ENCODE assay signal across 26 mouse cellular contexts in genomic region chr2:87534826-87535225, GRCm38 (mm10). TPM values are rescaled to one million over a fixed set of nuclear protein-coding genes. Genes with fewer than 3 reads are reported as not detected.
"Had no signal": no experiment of that assay in that cellular context is flagged by ENCODE, and none has a peak within 500 bp of the region (broad histone marks: within the 10 kb centered on the region; RNA-seq: fewer than 3 reads in every experiment).

No protein-coding gene starts in this region.

- H3K4me1 ChIP-seq: lung, embryonic 15.5 days; megakaryocyte, embryonic 14.5 days; midbrain, embryonic 12.5 days; neural tube, embryonic 13.5 days; neural tube, embryonic 15.5 days; stomach, embryonic 15.5 days had no signal

- ATAC-seq: liver, postnatal 0 days; lung, postnatal 0 days; midbrain, embryonic 16.5 days had no signal

- H3K4me2 ChIP-seq: lung, embryonic 15.5 days; midbrain, embryonic 12.5 days; neural tube, embryonic 13.5 days; neural tube, embryonic 15.5 days; stomach, embryonic 15.5 days had no signal

- H3K9ac ChIP-seq: liver, postnatal 0 days; lung, embryonic 15.5 days; midbrain, embryonic 12.5 days; neural tube, embryonic 13.5 days; neural tube, embryonic 15.5 days; stomach, embryonic 15.5 days had no signal

- H3K27me3 ChIP-seq: lung, embryonic 15.5 days; megakaryocyte, embryonic 14.5 days; midbrain, embryonic 12.5 days; neural tube, embryonic 13.5 days; neural tube, embryonic 15.5 days; stomach, embryonic 15.5 days had no signal

- H3K27ac ChIP-seq: lung, embryonic 15.5 days; macrophage; midbrain, embryonic 12.5 days; neural tube, embryonic 13.5 days; neural tube, embryonic 15.5 days; stomach, embryonic 15.5 days; stomach, postnatal 0 days had no signal

- H3K36me3 ChIP-seq: lung, embryonic 15.5 days; midbrain, embryonic 12.5 days; neural tube, embryonic 13.5 days; neural tube, embryonic 15.5 days; stomach, embryonic 15.5 days had no signal

- H3K4me3 ChIP-seq: lung, embryonic 15.5 days; megakaryocyte, embryonic 14.5 days; midbrain, embryonic 12.5 days; myocyte; neural tube, embryonic 13.5 days; neural tube, embryonic 15.5 days; stomach, embryonic 15.5 days had no signal

- DNase-seq: liver, postnatal 0 days; lung, adult 2 months; lung, postnatal 14 days; lung, postnatal 36 days; midbrain, embryonic 14.5 days; retina, postnatal 1 day; right cerebral cortex, adult 18-20 months; right cerebral cortex, postnatal 14 days; thymus, adult 2 months; thymus, postnatal 25 days; thymus, postnatal 4 days had no signal

- H3K9me3 ChIP-seq: lung, embryonic 15.5 days; midbrain, embryonic 12.5 days; neural tube, embryonic 13.5 days; neural tube, embryonic 15.5 days; stomach, embryonic 15.5 days had no signal

RNA-seq across cellular contexts. Expression of gene Olfr153, which starts 3.2 kb away (rescaled TPM):
- polyA plus RNA-seq: liver, postnatal 0 days; lung, adult 2 months; lung, embryonic 15.5 days; lung, postnatal 0 days; macrophage; midbrain, embryonic 12.5 days; midbrain, embryonic 14.5 days; midbrain, embryonic 16.5 days; myocyte; neural tube, embryonic 11.5 days; neural tube, embryonic 13.5 days; neural tube, embryonic 15.5 days; spleen, adult 2 months; stomach, embryonic 15.5 days; stomach, postnatal 0 days; thymus, adult 2 months; urinary bladder, adult 2 months had no signal

RNA-seq across cellular contexts. Expression of gene Olfr1128, which starts 10.5 kb away (rescaled TPM):
- polyA plus RNA-seq: liver, postnatal 0 days; lung, adult 2 months; lung, embryonic 15.5 days; lung, postnatal 0 days; macrophage; midbrain, embryonic 12.5 days; midbrain, embryonic 14.5 days; midbrain, embryonic 16.5 days; myocyte; neural tube, embryonic 11.5 days; neural tube, embryonic 13.5 days; neural tube, embryonic 15.5 days; spleen, adult 2 months; stomach, embryonic 15.5 days; stomach, postnatal 0 days; testis, adult 2 months; thymus, adult 2 months; urinary bladder, adult 2 months had no signal

RNA-seq across cellular contexts. Expression of gene Pramel6, which starts 28.5 kb away (rescaled TPM):
- polyA plus RNA-seq: liver, postnatal 0 days; lung, adult 2 months; lung, embryonic 15.5 days; lung, postnatal 0 days; macrophage; midbrain, embryonic 12.5 days; midbrain, embryonic 14.5 days; midbrain, embryonic 16.5 days; myocyte; neural tube, embryonic 11.5 days; neural tube, embryonic 13.5 days; neural tube, embryonic 15.5 days; spleen, adult 2 months; stomach, embryonic 15.5 days; stomach, postnatal 0 days; testis, adult 2 months; thymus, adult 2 months; urinary bladder, adult 2 months had no signal

RNA-seq across cellular contexts. Expression of gene Pramel7, which starts 37.9 kb away (rescaled TPM):
- polyA plus RNA-seq: liver, postnatal 0 days; lung, adult 2 months; lung, embryonic 15.5 days; lung, postnatal 0 days; macrophage; midbrain, embryonic 12.5 days; midbrain, embryonic 14.5 days; midbrain, embryonic 16.5 days; myocyte; neural tube, embryonic 11.5 days; neural tube, embryonic 13.5 days; neural tube, embryonic 15.5 days; spleen, adult 2 months; stomach, embryonic 15.5 days; stomach, postnatal 0 days; thymus, adult 2 months; urinary bladder, adult 2 months had no signal

RNA-seq across cellular contexts. Expression of gene Olfr1129, which starts 38.9 kb away (rescaled TPM):
- polyA plus RNA-seq: liver, postnatal 0 days; lung, adult 2 months; lung, embryonic 15.5 days; lung, postnatal 0 days; macrophage; midbrain, embryonic 12.5 days; midbrain, embryonic 14.5 days; midbrain, embryonic 16.5 days; myocyte; neural tube, embryonic 11.5 days; neural tube, embryonic 13.5 days; neural tube, embryonic 15.5 days; spleen, adult 2 months; stomach, embryonic 15.5 days; stomach, postnatal 0 days; testis, adult 2 months; thymus, adult 2 months; urinary bladder, adult 2 months had no signal
